Mouse (Mus musculus) CH12.LX (cell line): ENCODE results near the gene Wars. TPM values are rescaled to one million over a fixed set of nuclear protein-coding genes. Genes with fewer than 3 reads are reported as not detected.

Source experiments
- DNase-seq: peaks from one replicate; pipeline ENCODE4 v3.0.0-alpha.2; 2013; ENCODE audit errors: extremely low read depth
- H3K27ac ChIP-seq: 2 replicates; pipeline ENCODE4 v1.5.1; 2012; ENCODE audit warnings: low read depth, mild to moderate bottlenecking, control low read depth, moderate library complexity; ENCODE audit not compliant: insufficient read depth
- H3K27me3 ChIP-seq: replicated peaks from 2 replicates; pipeline ENCODE3; 2012; ENCODE audit warnings: inconsistent platforms
- H3K36me3 ChIP-seq, 2 experiments: replicated peaks in 1 of 2; 2 replicates each; pipeline versions ENCODE3 to v1.6.1; 2012; ENCODE audit warnings: inconsistent platforms in 1 of 2, low read length in 1 of 2, mild to moderate bottlenecking in 1 of 2, mixed read lengths in 1 of 2, moderate library complexity in 1 of 2; ENCODE audit not compliant: control insufficient read depth in 1 of 2, insufficient read depth in 1 of 2
- H3K4me1 ChIP-seq, 2 experiments: 2 replicates each; pipeline ENCODE4 v1.6.1; 2012; ENCODE audit warnings: inconsistent platforms in 1 of 2, moderate library complexity in 1 of 2; ENCODE audit not compliant: insufficient read depth in 2 of 2, control insufficient read depth in 1 of 2
- H3K4me2 ChIP-seq: 2 replicates; pipeline ENCODE4 v1.6.1; 2012; ENCODE audit warnings: low read depth, mild to moderate bottlenecking, control low read depth; ENCODE audit not compliant: poor library complexity, insufficient read depth, severe bottlenecking
- H3K4me3 ChIP-seq, 3 experiments: fragments of 150-350 bp in 1 of 3; sonication (generic) in 1 of 3; replicated peaks in 1 of 3; 2 replicates each; pipeline versions ENCODE3 to v1.5.1; 2011 to 2012; ENCODE audit warnings: low read depth in 2 of 3, low read length in 2 of 3, mild to moderate bottlenecking in 2 of 3, moderate library complexity in 2 of 3, control low read depth in 1 of 3, improper control_type of control experiment in 1 of 3, inconsistent platforms in 1 of 3, mixed read lengths in 1 of 3; ENCODE audit not compliant: poor library complexity in 1 of 3
- H3K79me2 ChIP-seq: replicated peaks from 2 replicates; pipeline ENCODE4 v1.6.1; 2012; ENCODE audit warnings: mild to moderate bottlenecking, moderate library complexity; ENCODE audit not compliant: control insufficient read depth, poor library complexity, insufficient read depth, severe bottlenecking; ENCODE audit errors: extremely low read depth
- H3K9ac ChIP-seq: 2 replicates; pipeline ENCODE4 v1.6.1; 2012; ENCODE audit warnings: low read depth, mild to moderate bottlenecking, control low read depth, moderate library complexity; ENCODE audit not compliant: insufficient read depth
- H3K9me3 ChIP-seq: replicated peaks from 2 replicates; pipeline ENCODE3; 2012; ENCODE audit warnings: low read length, inconsistent platforms, mixed read lengths
- BHLHE40 ChIP-seq: IDR thresholded peaks from 2 replicates; pipeline ENCODE4 v1.6.1; 2011; ENCODE audit warnings: mild to moderate bottlenecking, low read depth, low read length, improper control_type of control experiment
- CHD1 ChIP-seq: IDR thresholded peaks from 2 replicates; pipeline ENCODE4 v1.6.1; 2012; ENCODE audit warnings: low read depth, low read length, improper control_type of control experiment, inconsistent platforms
- ELF1 ChIP-seq: IDR thresholded peaks from 2 replicates; pipeline ENCODE4 v1.6.1; 2014; ENCODE audit warnings: low read depth, mild to moderate bottlenecking, inconsistent platforms, low read length, improper control_type of control experiment
- HCFC1 ChIP-seq: IDR thresholded peaks from 2 replicates; pipeline ENCODE4 v1.6.1; 2012; ENCODE audit warnings: low read depth, mild to moderate bottlenecking, inconsistent platforms, low read length, improper control_type of control experiment
- IRF4 ChIP-seq: IDR thresholded peaks from 2 replicates; pipeline ENCODE4 v1.6.1; 2014; ENCODE audit warnings: low read depth, mild to moderate bottlenecking, inconsistent platforms, low read length, improper control_type of control experiment
- JUN ChIP-seq: IDR thresholded peaks from 2 replicates; pipeline ENCODE4 v1.6.1; 2011; ENCODE audit warnings: low read depth, mild to moderate bottlenecking, low read length, improper control_type of control experiment, moderate library complexity; ENCODE audit not compliant: insufficient read depth
- JUND ChIP-seq: conservative IDR thresholded peaks from 2 replicates; pipeline ENCODE4 v1.6.1; 2011; ENCODE audit warnings: low read depth, low read length, improper control_type of control experiment
- MAX ChIP-seq: IDR thresholded peaks from 2 replicates; pipeline ENCODE4 v1.6.1; 2011; ENCODE audit warnings: low read length, improper control_type of control experiment
- MAZ ChIP-seq: IDR thresholded peaks from 2 replicates; pipeline ENCODE4 v1.6.1; 2012; ENCODE audit warnings: low read depth, mild to moderate bottlenecking, inconsistent platforms, low read length, improper control_type of control experiment, moderate library complexity
- MEF2A ChIP-seq: IDR thresholded peaks from 2 replicates; pipeline ENCODE4 v1.6.1; 2014; ENCODE audit warnings: low read depth, mild to moderate bottlenecking, inconsistent platforms, low read length, improper control_type of control experiment, borderline replicate concordance
- MXI1 ChIP-seq: IDR thresholded peaks from 2 replicates; pipeline ENCODE4 v1.6.1; 2011; ENCODE audit warnings: mild to moderate bottlenecking, low read depth, low read length, improper control_type of control experiment
- NELFE ChIP-seq: IDR thresholded peaks from 2 replicates; pipeline ENCODE4 v1.6.1; 2011; ENCODE audit warnings: low read depth, low read length, improper control_type of control experiment
- POLR2A ChIP-seq: IDR thresholded peaks from 2 replicates; pipeline ENCODE4 v1.6.1; 2011; ENCODE audit warnings: low read depth, mild to moderate bottlenecking, improper control_type of control experiment, low read length
- POLR2AphosphoS2 ChIP-seq: IDR thresholded peaks from 2 replicates; pipeline ENCODE4 v1.6.1; 2011; ENCODE audit warnings: low read depth, low read length, improper control_type of control experiment
- RAD21 ChIP-seq: IDR thresholded peaks from 2 replicates; pipeline ENCODE4 v1.6.1; 2011; ENCODE audit warnings: low read depth, mild to moderate bottlenecking, low read length, improper control_type of control experiment, moderate library complexity
- TBP ChIP-seq: conservative IDR thresholded peaks from 2 replicates; pipeline ENCODE4 v1.6.1; 2011; ENCODE audit warnings: low read depth, low read length, improper control_type of control experiment
- UBTF ChIP-seq: IDR thresholded peaks from 2 replicates; pipeline ENCODE4 v1.6.1; 2012; ENCODE audit warnings: low read depth, mild to moderate bottlenecking, inconsistent platforms, low read length, improper control_type of control experiment, moderate library complexity
- USF1 ChIP-seq: IDR thresholded peaks from 2 replicates; pipeline ENCODE4 v1.6.1; 2014; ENCODE audit warnings: low read depth, mild to moderate bottlenecking, inconsistent platforms, low read length, improper control_type of control experiment
- ZC3H11A ChIP-seq: IDR thresholded peaks from 2 replicates; pipeline ENCODE4 v1.6.1; 2012; ENCODE audit warnings: low read depth, mild to moderate bottlenecking, inconsistent platforms, low read length, improper control_type of control experiment
- ZMIZ1 ChIP-seq: IDR thresholded peaks from 2 replicates; pipeline ENCODE4 v1.6.1; 2012; ENCODE audit warnings: low read depth, mild to moderate bottlenecking, inconsistent platforms, low read length, improper control_type of control experiment
- ZNF384 ChIP-seq: IDR thresholded peaks from 2 replicates; pipeline ENCODE4 v1.6.1; 2012; ENCODE audit warnings: low read depth, low read length, improper control_type of control experiment, inconsistent platforms
- dilution Hi-C: fragments of 300-500 bp; cut with MboI; formaldehyde crosslinking; loops from 2 replicates; pipeline ENCODE4 v1.14.3; 2020; ENCODE audit warnings: low sequenced_read_pairs; ENCODE audit not compliant: extremely low pct_unique_long_range_greater_than_20kb, extremely low pct_ligation_motif_present
- in situ Hi-C: fragments of 300-500 bp; cut with MboI; formaldehyde crosslinking; loops from 3 replicates; pipeline ENCODE4 v1.14.3; 2019; ENCODE audit warnings: low sequenced_read_pairs, low pct_ligation_motif_present, low pct_unique_long_range_greater_than_20kb, mixed read lengths
- polyA plus RNA-seq: library from polyadenylated mRNA; unstranded; fragments of >175 nt; gene quantifications from 2 replicates; pipeline ENCODE4 v1.2.1, GENCODE M21; 2012; ENCODE audit warnings: low read depth; ENCODE audit not compliant: insufficient read length
- total RNA-seq, 2 experiments: library from RNA; depleted of rRNA; stranded (reverse); fragments of 300-350 nt in 1 of 2; fragments of >200 nt in 1 of 2; gene quantifications; 2 replicates each; pipeline ENCODE4 v1.2.3; 2012 to 2014

Wars gene
- total and polyA plus RNA-seq, 3 experiments, result 73.5 to 93.5 (median 88.0) TPM

DNA sequence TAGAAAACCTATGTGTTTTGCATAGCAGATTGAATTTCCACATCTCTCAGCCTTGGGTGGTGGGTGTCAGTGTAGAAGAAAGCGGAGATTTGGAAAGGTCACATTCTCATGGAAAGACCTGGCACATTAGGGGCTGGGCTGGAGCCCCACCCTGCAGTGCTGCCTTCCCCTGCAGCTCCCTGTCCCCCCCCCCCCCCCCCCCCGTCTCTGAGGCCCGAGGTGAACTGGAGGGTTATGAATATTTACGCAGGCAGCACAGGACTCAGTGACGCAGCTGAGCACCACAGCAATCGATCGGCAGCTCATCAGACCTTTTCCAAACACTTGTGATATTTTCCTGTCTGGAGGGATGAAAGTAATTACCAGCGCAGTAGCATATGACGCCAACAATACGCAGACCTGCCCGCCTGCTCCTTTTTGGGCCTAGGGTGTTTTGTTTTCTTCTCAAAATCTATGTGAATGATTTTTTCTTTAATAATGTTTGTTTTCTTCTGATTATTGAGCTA is 32.7 kb upstream of the Wars start:
- Histone ChIP-seq H3K27ac (no peak overlapping the region), H3K4me1 (peaks cover 0 to 4% of the 10 kb centered on the region in 2 experiments; a peak in 2 of 4 replicates), H3K9ac (no peak overlapping the region), H3K9me3 (no peaks in the 10 kb centered on the region), H3K4me3 (no peak overlapping the region), H3K79me2 (no peaks in the 10 kb centered on the region), H3K4me2 (no peak overlapping the region), H3K27me3 (no peaks in the 10 kb centered on the region), H3K36me3 (peaks cover 0 to 54% of the 10 kb centered on the region in 2 experiments)
- TF ChIP-seq NELFE, result no peak
- TF ChIP-seq IRF4, result no peak
- no peak for TF ChIP-seq ELF1
- no peak for TF ChIP-seq MEF2A
- no peak for TF ChIP-seq MAX
- no peak for TF ChIP-seq ZNF384
- no peak for TF ChIP-seq ZMIZ1
- in situ Hi-C loops (no loop called here), dilution Hi-C loops (no loop called here)
- DNase-seq, result no peak

DNA sequence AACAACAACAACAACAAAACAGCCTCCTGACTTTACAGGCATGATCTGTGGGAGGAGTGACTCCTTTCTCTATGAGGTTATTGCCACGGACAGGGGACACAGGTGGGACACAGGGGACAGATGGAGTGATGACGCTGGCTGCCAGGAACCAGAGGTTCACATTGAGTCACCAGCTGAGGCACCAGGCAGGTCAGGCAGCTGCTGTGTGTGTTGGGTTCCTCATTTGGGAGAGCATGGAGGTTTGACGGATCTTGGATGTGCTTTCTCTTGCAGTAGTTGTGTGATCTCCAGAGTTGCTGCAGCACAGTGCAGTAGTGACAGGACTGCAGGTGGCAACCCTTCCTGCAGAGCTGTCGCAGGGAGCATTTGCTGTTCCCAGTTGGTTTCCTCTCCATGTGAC is 24.8 kb upstream of the Wars start:
- no peaks in the 10 kb centered on the region for H3K79me2 ChIP-seq
- H3K9ac ChIP-seq, result no peak overlapping the region
- H3K27ac ChIP-seq, result no peak overlapping the region
- no peaks in the 10 kb centered on the region for H3K27me3 ChIP-seq
- peaks cover 0 to 9% of the 10 kb centered on the region in 2 experiments; a peak in 1 of 4 replicates for H3K4me1 ChIP-seq
- in situ Hi-C loops (no loop called here), dilution Hi-C loops (no loop called here)
- H3K4me2 ChIP-seq, result no peak overlapping the region
- H3K9me3 ChIP-seq, result no peaks in the 10 kb centered on the region
- H3K36me3 ChIP-seq, result peaks cover 0 to 49% of the 10 kb centered on the region in 2 experiments
- TF ChIP-seq MAZ, result no peak
- no peak for TF ChIP-seq ZNF384
- TF ChIP-seq UBTF, result no peak
- TF ChIP-seq USF1, result no peak
- TF ChIP-seq JUN, result no peak
- TF ChIP-seq TBP, result no peak
- no peak for TF ChIP-seq ZC3H11A
- TF ChIP-seq RAD21, result no peak
- no peak for TF ChIP-seq JUND
- no peak for TF ChIP-seq POLR2AphosphoS2
- no peak for TF ChIP-seq MAX
- no peak for TF ChIP-seq POLR2A
- no peak for TF ChIP-seq BHLHE40
- TF ChIP-seq HCFC1, result no peak
- TF ChIP-seq CHD1, result no peak
- no peak for TF ChIP-seq MXI1
- no peak for DNase-seq
- H3K4me3 ChIP-seq, result no peak overlapping the region
